ENCODE assay signal across 22 mouse cellular contexts in the genomic region with DNA sequence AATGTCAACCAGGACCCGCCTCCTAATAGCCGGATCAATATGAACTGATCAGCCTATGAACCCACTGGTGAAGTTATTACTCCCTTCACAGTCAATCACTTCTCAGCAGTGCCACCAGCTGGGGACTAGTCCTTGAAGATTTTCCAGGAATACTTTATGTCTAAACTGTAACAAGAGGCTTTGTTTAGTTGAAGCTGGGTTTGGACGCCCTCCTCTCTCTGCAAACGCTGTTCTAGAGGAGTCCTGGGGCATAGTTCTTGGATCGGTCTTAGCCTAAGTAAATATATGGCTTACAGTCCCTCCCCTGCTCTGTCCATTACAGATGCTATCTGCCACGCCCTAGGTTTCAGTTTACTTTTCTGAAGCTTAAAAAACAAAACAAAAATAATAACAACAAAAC.
A peak's percentile ranks its signal among the peaks of the same experiment; 100 is the strongest.
DNase-seq lines count a peak whose midpoint lies in the region; ATAC-seq and TF ChIP-seq lines count a peak whose summit lies in the region.
"Had no signal": no experiment of that assay in that cellular context is flagged by ENCODE, and none has a peak within 500 bp of the region (broad histone marks: within the 10 kb centered on the region; RNA-seq: fewer than 3 reads in every experiment).

No protein-coding gene starts in this region.

- H3K4me3 ChIP-seq in hindbrain, postnatal 0 days (ENCODE audit: low read length): no peak overlapping the region
- H3K4me3 ChIP-seq in hindbrain, embryonic 12.5 days: no peak overlapping the region
- no peak overlapping the region for H3K4me3 ChIP-seq in lung, embryonic 15.5 days
- no peak overlapping the region for H3K4me3 ChIP-seq in embryonic facial prominence, embryonic 14.5 days (ENCODE audit: low read depth, low read length)
- H3K4me3 ChIP-seq: embryonic facial prominence, embryonic 12.5 days; heart, embryonic 10.5 days; limb, embryonic 13.5 days; liver, embryonic 12.5 days; neural tube, embryonic 12.5 days had no signal

- H3K27me3 ChIP-seq in hindbrain, postnatal 0 days (ENCODE audit: insufficient read depth, low read length): no peaks in the 10 kb centered on the region
- no peaks in the 10 kb centered on the region for H3K27me3 ChIP-seq in hindbrain, embryonic 12.5 days
- H3K27me3 ChIP-seq in lung, embryonic 15.5 days: no peaks in the 10 kb centered on the region
- H3K27me3 ChIP-seq in embryonic facial prominence, embryonic 14.5 days (replicated peaks; ENCODE audit: control insufficient read depth, insufficient read depth, low read length): no peaks in the 10 kb centered on the region
- H3K27me3 ChIP-seq: embryonic facial prominence, embryonic 12.5 days; limb, embryonic 13.5 days; liver, embryonic 12.5 days; neural tube, embryonic 12.5 days had no signal

- DNase-seq in hindbrain, postnatal 0 days (ENCODE audit: low spot score): peak; percentile 21
- no peak for DNase-seq in lung, postnatal 25 days (ENCODE audit: low spot score)
- DNase-seq in embryonic facial prominence, embryonic 14.5 days (ENCODE audit: low spot score): peak; percentile 20
- DNase-seq in lung, postnatal 36 days: peak; percentile 19
- DNase-seq in testis, postnatal 14 days (ENCODE audit: low spot score): no peak
- DNase-seq in retina, embryonic 14.5 days (ENCODE audit: low spot score): no peak
- DNase-seq: cerebellum, adult 11-12 months; cerebellum, postnatal 10 days; gastrocnemius, postnatal 10 days; kidney, adult 18-20 months; kidney, postnatal 14 days; thymus, adult 18-20 months; thymus, postnatal 36 days had no signal

- H3K36me3 ChIP-seq in hindbrain, postnatal 0 days (ENCODE audit: insufficient read depth, low read length): no peaks in the 10 kb centered on the region
- H3K36me3 ChIP-seq in hindbrain, embryonic 12.5 days: no peaks in the 10 kb centered on the region
- no peaks in the 10 kb centered on the region for H3K36me3 ChIP-seq in lung, embryonic 15.5 days
- H3K36me3 ChIP-seq in embryonic facial prominence, embryonic 14.5 days (ENCODE audit: control insufficient read depth, insufficient read depth, low read length): no peaks in the 10 kb centered on the region
- H3K36me3 ChIP-seq: embryonic facial prominence, embryonic 12.5 days; heart, embryonic 10.5 days; limb, embryonic 13.5 days; liver, embryonic 12.5 days; neural tube, embryonic 12.5 days had no signal

- H3K27ac ChIP-seq in hindbrain, postnatal 0 days: no peak overlapping the region
- H3K27ac ChIP-seq in hindbrain, embryonic 12.5 days: no peak overlapping the region
- no peak overlapping the region for H3K27ac ChIP-seq in lung, embryonic 15.5 days
- no peak overlapping the region for H3K27ac ChIP-seq in embryonic facial prominence, embryonic 14.5 days (replicated peaks; ENCODE audit: low read depth, low read length)
- H3K27ac ChIP-seq: embryonic facial prominence, embryonic 12.5 days; heart, embryonic 10.5 days; limb, embryonic 13.5 days; liver, embryonic 12.5 days; neural tube, embryonic 12.5 days had no signal

- no peaks in the 10 kb centered on the region for H3K9me3 ChIP-seq in hindbrain, postnatal 0 days (ENCODE audit: low read length)
- no peaks in the 10 kb centered on the region for H3K9me3 ChIP-seq in hindbrain, embryonic 12.5 days (replicated peaks)
- no peaks in the 10 kb centered on the region for H3K9me3 ChIP-seq in lung, embryonic 15.5 days
- H3K9me3 ChIP-seq in embryonic facial prominence, embryonic 14.5 days (ENCODE audit: control insufficient read depth, low read length): no peaks in the 10 kb centered on the region
- H3K9me3 ChIP-seq: embryonic facial prominence, embryonic 12.5 days; heart, embryonic 10.5 days; limb, embryonic 13.5 days; liver, embryonic 12.5 days; neural tube, embryonic 12.5 days had no signal

- H3K9ac ChIP-seq in hindbrain, postnatal 0 days (replicated peaks; ENCODE audit: low read length): no peak overlapping the region
- no peak overlapping the region for H3K9ac ChIP-seq in hindbrain, embryonic 12.5 days
- no peak overlapping the region for H3K9ac ChIP-seq in lung, embryonic 15.5 days
- no peak overlapping the region for H3K9ac ChIP-seq in embryonic facial prominence, embryonic 14.5 days (ENCODE audit: low read depth, low read length)
- H3K9ac ChIP-seq: embryonic facial prominence, embryonic 12.5 days; limb, embryonic 13.5 days; liver, embryonic 12.5 days; neural tube, embryonic 12.5 days had no signal

- 59% methylated on average over 6 of the region's 6 CpGs for WGBS in hindbrain, postnatal 0 days
- WGBS in hindbrain, embryonic 12.5 days: 67% methylated on average over 6 of the region's 6 CpGs
- 38% methylated on average over 6 of the region's 6 CpGs for WGBS in lung, embryonic 15.5 days
- 50% methylated on average over 6 of the region's 6 CpGs for WGBS in embryonic facial prominence, embryonic 14.5 days

- no peaks in the 10 kb centered on the region for H3K4me1 ChIP-seq in hindbrain, postnatal 0 days (ENCODE audit: insufficient read depth, low read length)
- H3K4me1 ChIP-seq in hindbrain, embryonic 12.5 days: peaks cover 7% of the 10 kb centered on the region
- H3K4me1 ChIP-seq in lung, embryonic 15.5 days: peaks cover 18% of the 10 kb centered on the region
- peaks cover 28% of the 10 kb centered on the region for H3K4me1 ChIP-seq in embryonic facial prominence, embryonic 14.5 days (ENCODE audit: control insufficient read depth, insufficient read depth, low read length)
- H3K4me1 ChIP-seq: heart, embryonic 10.5 days; liver, embryonic 12.5 days; neural tube, embryonic 12.5 days had no signal

- no peak overlapping the region for H3K4me2 ChIP-seq in hindbrain, postnatal 0 days (ENCODE audit: low read depth, low read length)
- no peak overlapping the region for H3K4me2 ChIP-seq in hindbrain, embryonic 12.5 days (replicated peaks)
- no peak overlapping the region for H3K4me2 ChIP-seq in lung, embryonic 15.5 days
- H3K4me2 ChIP-seq in embryonic facial prominence, embryonic 14.5 days (ENCODE audit: low read depth, low read length): no peak overlapping the region
- H3K4me2 ChIP-seq: embryonic facial prominence, embryonic 12.5 days; limb, embryonic 13.5 days; liver, embryonic 12.5 days; neural tube, embryonic 12.5 days had no signal

- no peak for TF ChIP-seq CTCF in hindbrain, postnatal 0 days (IDR thresholded peaks at IDR 0.05; ENCODE audit: low read depth)

- no peak for ATAC-seq in hindbrain, postnatal 0 days
- ATAC-seq in hindbrain, embryonic 12.5 days (ENCODE audit: low FRiP score): no peak
- peak; percentile 46; the same call in 1 of the 2 replicates for ATAC-seq in lung, embryonic 15.5 days (ENCODE audit: borderline replicate concordance, extremely low read depth, low FRiP score, low TSS enrichment)
- no peak for ATAC-seq in embryonic facial prominence, embryonic 14.5 days (ENCODE audit: low read depth)
- ATAC-seq: forebrain, embryonic 14.5 days; hindbrain, embryonic 16.5 days; liver, embryonic 12.5 days had no signal

Comparison
In these comparisons a context has a peak if more than half of its experiments do, and no peak if none do; other contexts are left out.
1. DNase-seq: peak in hindbrain, postnatal 0 days (single experiment), embryonic facial prominence, embryonic 14.5 days (single experiment) and lung, postnatal 36 days (single experiment); none in lung, postnatal 25 days (single experiment), testis, postnatal 14 days (single experiment) and retina, embryonic 14.5 days (single experiment).